Mouse (Mus musculus) gastrocnemius, postnatal 4 days (tissue): ENCODE data around the gene Akr1c20. TPM values are rescaled to one million over a fixed set of nuclear protein-coding genes. Genes with fewer than 3 reads are reported as not detected.

ENCODE experiments used
- DNase-seq, 2 experiments: peaks; one replicate each; pipeline ENCODE4 v3.0.0; 2021 to 2022; ENCODE audit warnings: low spot score in 2 of 2, mixed read lengths in 2 of 2
- long read RNA-seq, 2 experiments: library from polyadenylated mRNA; stranded (forward); transcript quantifications; one replicate each; pipeline ENCODE4 v2.0.0; 2021
- total RNA-seq, 2 experiments: library from RNA; stranded (reverse); gene quantifications; 2 replicates each; pipeline ENCODE4 v1.2.3; 2021

The Akr1c20 gene
- not detected for total RNA-seq
- long read RNA-seq, experiment 1: 0 reads
- long read RNA-seq, experiment 2: 0 reads

DNA sequence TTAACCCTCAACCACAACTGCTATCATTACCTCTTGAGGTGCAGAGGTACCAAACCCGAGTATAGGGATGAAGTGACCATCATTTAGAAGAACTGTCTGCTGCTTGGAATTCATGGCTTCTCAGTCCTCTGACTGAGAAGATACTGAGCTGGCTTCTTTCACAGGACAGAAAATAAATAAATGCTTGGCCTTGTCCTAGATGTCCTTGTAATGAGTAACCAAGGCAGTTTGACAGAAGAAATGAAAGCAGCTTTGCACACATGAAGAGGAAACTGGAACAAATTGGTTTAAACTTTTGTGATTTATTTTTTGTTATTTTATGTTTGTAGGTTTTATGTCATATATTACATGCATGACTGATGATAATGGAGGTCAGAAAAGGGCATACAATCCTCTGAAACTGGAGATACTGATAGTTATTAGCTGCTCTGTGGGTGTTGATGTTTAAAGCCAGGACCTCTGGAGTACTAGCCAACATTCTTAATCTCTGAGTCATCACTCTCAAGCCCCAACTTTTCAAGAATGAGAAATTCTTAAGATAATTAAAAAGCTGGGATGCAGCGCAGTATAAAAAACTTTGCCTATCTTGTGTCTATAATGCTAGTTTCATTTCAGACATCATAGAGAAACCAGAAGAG, at the start of gene Akr1c20:
Gene Akr1c20 (minus strand): TSS at position 145 of the 638 bp plus-strand sequence.
- no peak for DNase-seq

DNA sequence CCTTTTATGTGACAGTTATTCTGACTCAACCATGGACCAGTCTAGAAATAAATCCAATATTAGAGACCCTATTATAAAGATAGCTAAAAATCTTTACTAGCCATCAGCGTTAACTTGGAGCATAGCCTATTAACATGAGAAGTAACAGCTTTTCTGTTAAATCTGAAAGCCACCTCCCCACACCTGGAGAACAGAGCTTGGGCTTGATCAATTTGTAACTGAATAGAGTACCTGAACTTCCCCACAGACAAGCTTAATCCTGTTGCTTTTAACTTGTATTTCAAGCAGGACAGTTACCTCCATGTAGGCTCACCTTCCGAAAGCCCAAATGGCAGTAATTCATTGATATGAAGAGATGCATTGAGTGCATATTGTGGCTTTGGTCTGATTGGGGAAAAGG, 42.9 kb upstream of the Akr1c20 start:
- DNase-seq: no peak

DNA sequence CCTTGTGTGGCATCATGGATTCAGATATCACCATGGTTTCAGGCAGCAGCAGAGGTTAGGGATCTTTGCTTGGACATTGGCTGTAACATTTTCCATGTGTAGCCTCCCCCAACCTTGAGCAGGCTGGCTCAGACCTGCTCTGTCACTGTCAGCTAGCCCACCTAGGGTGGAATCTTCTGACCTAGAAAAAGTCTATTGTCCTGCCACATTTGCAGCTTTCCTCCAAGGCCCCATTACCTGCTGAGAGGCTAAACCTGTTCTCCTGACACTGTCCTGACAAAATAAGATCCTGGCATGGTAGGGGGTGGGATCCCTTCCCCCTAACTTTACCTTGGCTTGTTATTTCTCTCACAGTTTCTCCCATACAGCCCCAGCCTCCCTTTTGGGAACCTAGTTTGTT, 37.4 kb upstream of the Akr1c20 start:
- DNase-seq: no peak

DNA sequence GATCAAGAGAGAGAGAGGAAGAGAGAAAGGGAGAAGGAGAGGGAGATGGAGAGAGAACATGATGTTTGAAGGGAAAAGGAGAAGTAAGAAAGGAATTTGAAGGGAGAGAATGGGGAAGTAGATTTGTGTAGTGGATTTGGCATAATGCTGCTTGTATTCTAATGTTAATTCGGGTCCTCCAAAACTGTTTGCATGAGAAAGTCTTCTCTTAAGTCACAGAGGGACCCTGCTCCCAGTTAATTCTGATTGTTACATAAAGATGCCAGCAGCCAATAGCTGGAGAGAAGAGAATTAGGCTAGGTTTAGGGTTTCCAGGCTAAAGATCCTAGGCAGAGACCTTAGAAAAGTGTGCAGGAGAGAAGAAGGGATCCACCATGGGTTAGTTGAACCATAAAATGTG, 36.0 kb upstream of the Akr1c20 start:
- DNase-seq: no peak

DNA sequence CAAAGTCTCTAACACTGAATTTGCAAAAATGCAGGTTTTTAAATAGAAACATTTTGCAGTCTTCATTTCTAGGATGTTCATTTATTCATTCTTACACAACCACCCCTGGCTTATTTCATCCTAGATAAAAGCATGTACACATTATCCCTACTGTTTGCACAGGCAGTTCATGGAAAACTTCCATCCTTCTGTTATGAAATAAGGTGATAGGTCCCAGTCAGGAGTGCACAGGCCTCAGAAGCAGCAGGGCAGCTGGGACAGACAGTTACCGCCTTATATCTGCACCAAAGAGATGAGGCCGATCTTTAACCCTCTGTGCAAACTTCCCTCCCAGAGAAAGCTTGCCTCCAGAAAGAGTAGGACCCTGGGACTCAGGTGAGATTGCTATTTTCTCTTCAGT, 8.3 kb downstream of the Akr1c20 start:
- no peak for DNase-seq

DNA sequence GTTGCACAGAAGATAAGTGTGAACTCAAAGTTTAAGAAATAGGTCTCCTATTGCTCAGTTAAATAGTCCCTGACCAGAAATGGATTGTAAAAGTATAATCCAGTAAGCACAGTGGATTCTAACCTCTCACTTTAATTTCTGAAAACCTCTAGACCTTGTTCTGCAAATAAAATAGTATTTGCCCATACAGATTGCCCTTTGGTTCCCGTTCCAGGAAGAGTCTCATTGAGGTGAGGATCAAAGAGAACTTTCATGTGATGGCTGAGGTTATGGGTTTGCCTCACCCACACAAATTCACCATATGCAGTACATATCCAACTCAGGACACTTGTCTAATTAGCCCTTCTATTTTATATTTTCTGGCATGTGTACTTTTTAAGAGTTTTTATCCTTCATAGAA, 55.2 kb downstream of the Akr1c20 start:
- DNase-seq: no peak

DNA sequence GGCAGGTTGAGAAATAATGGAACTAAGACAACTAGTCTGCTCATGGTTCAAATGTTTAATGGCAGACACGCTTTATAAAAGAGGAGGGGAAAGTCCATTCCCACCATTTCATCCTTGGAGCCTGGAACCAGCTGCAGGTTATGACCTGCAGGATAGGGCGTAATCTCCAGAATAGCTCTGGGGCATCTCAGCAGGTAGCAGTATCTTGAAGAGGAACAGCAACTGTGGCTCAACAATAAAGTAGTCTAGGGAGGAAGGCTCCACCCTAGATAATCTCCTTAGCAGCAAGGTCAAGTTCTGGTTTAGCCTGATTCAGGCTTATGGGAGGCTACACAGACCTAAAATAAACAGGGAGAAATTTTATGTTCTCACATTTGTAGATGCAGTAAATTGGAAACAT, 57.5 kb downstream of the Akr1c20 start:
- no peak for DNase-seq

Other genes with a start within 250 kb of the Akr1c20 start
- not detected for gene Akr1c12, start 243.9 kb downstream of the Akr1c20 start, total RNA-seq
- gene Akr1c6, start 89.0 kb downstream of the Akr1c20 start, total RNA-seq: under 1 TPM in 1 of 2 experiments, not detected in 1; 0.91 TPM
- gene Akr1c21, start 50.7 kb upstream of the Akr1c20 start, total RNA-seq: not detected
- gene Akr1e1, start 85.8 kb upstream of the Akr1c20 start, total RNA-seq: 10 to 100 TPM; 16.6 to 18.7 TPM